Mouse (Mus musculus) T-cell, adult 66 days (primary cell): ENCODE data around the gene Syndig1. TPM values are rescaled to one million over a fixed set of nuclear protein-coding genes. Genes with fewer than 3 reads are reported as not detected.

Source experiments
- total RNA-seq, 2 experiments: library from RNA; stranded (reverse); gene quantifications; 3 replicates in 1 of 2; 4 replicates in 1 of 2; pipeline ENCODE4 v1.2.4; 2023

The Syndig1 gene
- not detected for total RNA-seq

DNA sequence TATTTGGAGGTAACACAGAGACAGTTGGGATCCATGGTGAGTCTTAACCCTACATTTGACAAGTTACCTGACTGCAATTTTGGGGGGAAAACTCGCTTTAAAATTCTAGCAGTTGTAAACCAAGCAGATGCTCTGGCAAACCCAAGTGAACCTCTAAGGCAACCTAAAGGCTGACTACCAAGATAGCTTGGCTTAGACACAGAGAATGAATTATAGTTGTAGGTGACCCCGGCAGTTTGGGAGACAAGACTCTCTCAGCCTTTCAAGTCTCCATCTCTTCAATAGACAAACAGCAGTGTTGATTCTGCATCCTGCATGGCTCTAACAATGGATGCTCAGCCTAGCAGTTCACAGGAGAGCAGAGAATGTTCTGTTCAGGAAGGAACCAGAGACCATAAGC lies at the start of gene Syndig1:
Gene Syndig1 (plus strand): TSS at position 301 of the 400 bp plus-strand sequence.

DNA sequence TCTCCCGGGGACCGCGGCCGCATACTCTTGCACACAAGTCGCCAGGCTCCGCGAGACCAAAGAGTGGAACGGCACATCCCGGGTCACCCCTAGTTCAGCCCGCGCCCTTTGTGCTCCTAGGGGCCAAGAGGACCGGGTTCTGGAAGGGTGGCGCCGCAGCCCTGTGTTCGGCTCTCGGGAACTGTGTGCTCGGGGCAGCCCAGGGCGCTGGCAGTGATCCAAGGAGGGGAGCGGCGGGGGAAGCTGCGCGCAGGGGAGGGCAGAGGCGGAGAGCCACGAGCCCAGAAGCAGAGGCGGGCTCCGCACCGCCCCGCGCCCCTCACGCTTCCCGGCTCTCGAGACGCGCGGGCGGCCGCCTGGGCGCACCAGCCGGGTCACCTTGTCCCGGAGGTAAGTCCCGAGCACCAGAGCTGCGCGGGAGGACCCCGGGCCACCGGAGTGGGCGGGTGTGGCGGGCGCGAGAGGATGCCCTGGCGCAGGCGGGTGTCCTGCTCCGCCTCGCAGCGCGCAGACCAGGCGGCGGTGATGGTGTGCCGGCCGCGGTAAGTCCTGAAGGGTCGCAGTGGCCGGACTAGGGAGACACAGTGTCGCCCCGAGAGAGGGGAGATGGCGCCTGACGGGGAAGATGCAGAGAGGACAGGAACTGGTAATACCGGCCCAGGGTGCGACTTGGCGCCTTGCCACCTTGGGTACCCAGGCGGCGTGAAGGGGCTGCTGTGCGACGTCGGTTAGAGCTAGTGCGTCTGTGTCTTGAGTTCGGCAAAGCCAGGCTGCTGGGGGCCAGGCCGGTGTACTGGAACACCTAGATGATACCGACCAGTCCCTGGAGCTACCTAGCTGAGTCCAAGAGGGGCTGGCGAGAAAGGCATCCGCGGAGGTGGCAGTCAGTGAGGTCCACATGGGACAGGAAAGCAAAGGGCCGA lies 1.8 kb downstream of the Syndig1 start, which contains the start of gene C530025M09Rik:
Gene C530025M09Rik (minus strand): TSS at position 678 of the 923 bp plus-strand sequence.

Other genes starting within 250 kb of the Syndig1 start
- gene C530025M09Rik, start 2.0 kb downstream of the Syndig1 start, total RNA-seq, result not detected